Mouse (Mus musculus) heart, postnatal 0 days (tissue): ENCODE results near the gene Srsf4.

Experiments
- CTCF ChIP-seq: IDR thresholded peaks from 2 replicates; pipeline ENCODE4 v1.5.1; 2016; ENCODE audit warnings: antibody characterized with exemption, control low read depth, low read depth
- EP300 ChIP-seq: IDR thresholded peaks from 2 replicates; pipeline ENCODE4 v1.6.1; 2016; ENCODE audit warnings: antibody characterized with exemption, low read depth

DNA sequence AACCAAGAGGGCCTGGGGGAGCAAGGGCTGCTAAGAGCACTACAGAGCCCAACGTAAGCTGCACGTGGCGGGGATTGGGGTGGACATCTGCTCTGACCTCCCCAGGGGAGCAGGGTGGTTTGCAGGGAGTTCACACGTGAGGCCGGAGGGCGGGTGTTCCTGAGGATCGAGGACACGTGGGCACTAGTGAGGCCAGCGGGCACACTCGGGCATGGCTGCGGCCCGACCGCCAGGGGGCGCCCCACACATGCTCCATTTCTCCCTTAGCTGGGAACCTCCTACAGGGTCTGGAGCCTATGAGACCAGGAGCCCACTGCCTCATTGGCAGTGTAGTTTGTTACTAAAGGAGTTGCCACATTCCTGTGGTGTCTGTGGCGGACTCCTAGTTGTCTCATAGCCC lies 43.0 kb downstream of the Srsf4 start:
- TF ChIP-seq CTCF (peak; percentile 71), EP300 (no peak)
